Mouse (Mus musculus) lung, adult 2 months (tissue): ENCODE measurements around the gene Atg4c.

Experiments
- CTCF ChIP-seq: fragments of 200-500 bp; IDR thresholded peaks from 2 replicates; pipeline ENCODE4 v1.5.1; 2011; ENCODE audit warnings: mild to moderate bottlenecking, low read length, control low read depth; ENCODE audit not compliant: insufficient read depth
- POLR2A ChIP-seq: fragments of 200-500 bp; IDR thresholded peaks from 2 replicates; pipeline ENCODE4 v1.6.1; 2011; ENCODE audit warnings: low read depth, mild to moderate bottlenecking, control low read depth, low read length, borderline replicate concordance; ENCODE audit errors: extremely low read depth

GRCm38 (mm10) chr4:99222221-99222620, 28.5 kb downstream of the Atg4c start:
- TF ChIP-seq POLR2A: no peak
- TF ChIP-seq CTCF: no peak
